Mouse (Mus musculus) limb, embryonic 11.5 days (tissue): Measurements from ENCODE around the gene Bpifb5. TPM values are rescaled to one million over a fixed set of nuclear protein-coding genes. Genes with fewer than 3 reads are reported as not detected.
"Not testable (repeated sequence)": the region's sequence is repeated elsewhere in the genome, so short reads cannot be mapped to it uniquely, and the experiment has no call there.

Experiments
- ATAC-seq: fragments of 200-750 bp; cut with Nextera tagmentation; 2 replicates; pipeline ENCODE4 v1.8.0; 2017; ENCODE audit warnings: low read depth; ENCODE audit not compliant: insufficient number of reproducible peaks, low FRiP score, low TSS enrichment
- DNase-seq: peaks from one replicate; pipeline ENCODE4 v3.0.0-alpha.2; 2015; ENCODE audit warnings: low spot score
- H3K27ac ChIP-seq: fragments of 300-500 bp; sonication (generic); replicated peaks from 2 replicates; pipeline ENCODE4 v1.5.1; 2014; ENCODE audit warnings: low read depth, mild to moderate bottlenecking, low read length
- H3K27me3 ChIP-seq: fragments of 300-500 bp; sonication (generic); 2 replicates; pipeline ENCODE4 v1.6.1; 2014; ENCODE audit warnings: mild to moderate bottlenecking, low read length, mixed read lengths; ENCODE audit not compliant: control insufficient read depth, insufficient read depth
- H3K36me3 ChIP-seq: fragments of 300-500 bp; sonication (generic); 2 replicates; pipeline ENCODE4 v1.6.1; 2014; ENCODE audit warnings: mild to moderate bottlenecking, low read length, moderate library complexity, mixed read lengths; ENCODE audit not compliant: control insufficient read depth, insufficient read depth
- H3K4me1 ChIP-seq: fragments of 300-500 bp; sonication (generic); 2 replicates; pipeline ENCODE4 v1.6.1; 2014; ENCODE audit warnings: low read length, mixed read lengths; ENCODE audit not compliant: control insufficient read depth, insufficient read depth
- H3K4me2 ChIP-seq: fragments of 300-500 bp; sonication (generic); 2 replicates; pipeline ENCODE4 v1.6.1; 2014; ENCODE audit warnings: low read depth, mild to moderate bottlenecking, moderate library complexity; ENCODE audit not compliant: severe bottlenecking
- H3K4me3 ChIP-seq: fragments of 300-500 bp; sonication (generic); 2 replicates; pipeline ENCODE4 v1.5.1; 2014; ENCODE audit warnings: low read depth, low read length
- H3K9ac ChIP-seq: fragments of 300-500 bp; sonication (generic); 2 replicates; pipeline ENCODE4 v1.6.1; 2014; ENCODE audit warnings: mild to moderate bottlenecking, low read length
- H3K9me3 ChIP-seq: fragments of 300-500 bp; sonication (generic); 2 replicates; pipeline ENCODE4 v1.6.1; 2016; ENCODE audit warnings: low read length; ENCODE audit not compliant: control insufficient read depth
- WGBS: fragments of 180-500 bp; shearing (Covaris S2); extraction: QIAGEN DNeasy Blood & Tissue Kit; methylation state at CpG from one replicate; pipeline ENCODE4 v1.1.7; 2014; 5-methylcytosine and 5-hydroxymethylcytosine counted together
- polyA plus RNA-seq: library from polyadenylated mRNA; unstranded; fragments of >200 nt; fragmentation: Nextera tagmentation; extraction: Ambion mirVana; gene quantifications from 2 replicates; pipeline ENCODE4 v1.2.1, GENCODE M21; 2014

The Bpifb5 gene
- polyA plus RNA-seq, 1 experiment from 2014 or later = 0.09 TPM

GRCm38 (mm10) chr2:154215191-154215590, 8.4 kb upstream of the Bpifb5 start:
- 16% methylated on average over 5 of the region's 5 CpGs for WGBS
- Histone ChIP-seq H3K4me3 (no peak overlapping the region), H3K9me3 (no peaks in the 10 kb centered on the region), H3K27ac (no peak overlapping the region), H3K27me3 (no peaks in the 10 kb centered on the region), H3K4me1 (no peaks in the 10 kb centered on the region), H3K9ac (no peak overlapping the region), H3K36me3 (no peaks in the 10 kb centered on the region), H3K4me2 (no peak overlapping the region)
- DNase-seq (peak; percentile 85), ATAC-seq (no peak)

- no peaks in the 10 kb centered on the region for H3K27me3 ChIP-seq
- H3K4me3 ChIP-seq = no peak overlapping the region
- H3K9ac ChIP-seq = no peak overlapping the region
- ATAC-seq = no peak
- WGBS = 79% methylated on average over 5 of the region's 5 CpGs
- DNase-seq = no peak
- no peaks in the 10 kb centered on the region for H3K36me3 ChIP-seq
- no peaks in the 10 kb centered on the region for H3K9me3 ChIP-seq
- H3K4me2 ChIP-seq = no peak overlapping the region
- no peak overlapping the region for H3K27ac ChIP-seq
- peaks cover 10% of the 10 kb centered on the region for H3K4me1 ChIP-seq
These were observed 3.6 kb upstream of the Bpifb5 start for GRCm38 (mm10) chr2:154219950-154220349.

DNA sequence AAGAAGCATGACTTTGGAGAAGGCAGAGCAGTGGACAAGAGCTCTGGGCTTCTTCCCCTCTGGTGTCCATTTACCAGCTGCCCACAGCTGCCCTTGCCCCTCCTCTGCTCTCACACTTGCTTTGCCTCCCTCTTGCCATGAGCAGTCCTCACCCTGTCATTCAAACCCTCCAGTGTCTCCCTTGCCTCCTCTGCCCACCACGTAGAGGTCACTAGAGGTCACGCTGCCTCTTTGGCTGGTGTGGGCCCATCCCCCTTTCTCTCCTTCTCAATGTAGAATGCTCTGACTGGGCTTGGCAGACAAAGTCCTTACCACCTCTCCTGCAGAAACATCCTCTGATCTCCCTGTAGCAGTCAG, 353 bp downstream of the Bpifb5 start:
- Histone ChIP-seq H3K9ac (no peak overlapping the region), H3K27me3 (no peaks in the 10 kb centered on the region), H3K9me3 (no peaks in the 10 kb centered on the region), H3K4me1 (peaks cover 10% of the 10 kb centered on the region), H3K36me3 (no peaks in the 10 kb centered on the region), H3K4me3 (no peak overlapping the region), H3K27ac (no peak overlapping the region), H3K4me2 (0 out of 2 replicates have a peak overlapping the region, but pooled peaks have one; percentile 17)
- ATAC-seq = no peak
- DNase-seq = no peak
- 6% methylated on average over 2 of the region's 2 CpGs for WGBS

GRCm38 (mm10) chr2:154226991-154227390, 3.4 kb downstream of the Bpifb5 start:
- H3K9ac ChIP-seq = no peak overlapping the region
- H3K4me1 ChIP-seq = peaks cover 10% of the 10 kb centered on the region
- H3K27me3 ChIP-seq = no peaks in the 10 kb centered on the region
- whole genome bisulfite sequencing = 67% methylated on average over 4 of the region's 4 CpGs
- H3K4me2 ChIP-seq = no peak overlapping the region
- no peaks in the 10 kb centered on the region for H3K9me3 ChIP-seq
- no peak overlapping the region for H3K27ac ChIP-seq
- ATAC-seq = no peak
- H3K36me3 ChIP-seq = no peaks in the 10 kb centered on the region
- no peak overlapping the region for H3K4me3 ChIP-seq
- peak; percentile 25 for DNase-seq

DNA sequence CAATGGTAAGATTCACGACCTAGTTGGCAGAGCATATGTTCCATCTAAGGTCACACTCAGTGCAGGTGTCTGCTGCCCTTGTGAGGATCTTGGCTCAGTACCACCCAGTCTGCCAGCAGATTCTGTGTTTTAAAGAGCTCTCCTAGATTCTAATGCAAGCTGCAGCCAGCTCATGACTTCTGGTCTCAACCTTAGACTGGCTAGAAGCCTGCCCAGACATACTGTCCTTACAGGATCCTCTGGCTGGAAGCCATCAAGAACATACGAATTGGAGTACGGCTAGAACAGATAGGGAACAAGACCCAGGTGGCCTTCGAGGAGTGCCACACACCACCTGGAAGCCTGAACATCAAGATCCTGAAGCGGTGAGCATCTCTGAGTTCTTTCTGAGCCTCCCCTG, 4.3 kb downstream of the Bpifb5 start:
- Histone ChIP-seq H3K27ac (no peak overlapping the region), H3K4me1 (peaks cover 10% of the 10 kb centered on the region), H3K4me3 (no peak overlapping the region), H3K9me3 (no peaks in the 10 kb centered on the region), H3K36me3 (no peaks in the 10 kb centered on the region), H3K9ac (no peak overlapping the region), H3K4me2 (no peak overlapping the region), H3K27me3 (no peaks in the 10 kb centered on the region)
- WGBS = 78% methylated on average over 5 of the region's 5 CpGs
- no peak for ATAC-seq
- no peak for DNase-seq

- Histone ChIP-seq H3K36me3 (no peaks in the 10 kb centered on the region), H3K27ac (no peak overlapping the region), H3K9ac (no peak overlapping the region), H3K4me1 (no peaks in the 10 kb centered on the region), H3K4me3 (no peak overlapping the region), H3K27me3 (no peaks in the 10 kb centered on the region), H3K9me3 (no peaks in the 10 kb centered on the region), H3K4me2 (no peak overlapping the region)
- 93% methylated on average over 6 of the region's 6 CpGs for WGBS
- ATAC-seq (no peak), DNase-seq (no peak)
These were observed 9.9 kb downstream of the Bpifb5 start for GRCm38 (mm10) chr2:154233426-154233825.

DNA sequence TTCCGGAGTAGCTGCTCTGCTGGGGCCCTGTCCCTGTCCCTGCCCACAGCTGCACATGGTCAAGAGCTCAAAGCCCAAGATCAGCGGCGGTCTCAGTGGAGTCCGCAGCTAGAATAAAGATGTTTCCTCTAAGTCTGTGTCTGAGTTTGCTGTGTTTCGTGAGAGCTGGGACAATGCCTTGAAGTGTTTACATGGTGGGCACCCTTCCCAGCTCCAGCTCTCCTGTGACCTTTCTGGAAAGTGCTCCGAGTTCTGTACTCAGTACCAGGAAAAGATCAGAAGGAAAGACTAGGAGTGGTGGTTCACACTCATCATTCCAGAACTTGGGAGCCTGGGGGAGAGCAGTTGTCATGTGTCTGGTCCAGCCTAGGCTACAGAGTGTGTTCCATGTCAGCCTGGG, 17.2 kb downstream of the Bpifb5 start:
- Histone ChIP-seq H3K4me1 (no peaks in the 10 kb centered on the region), H3K9me3 (no peaks in the 10 kb centered on the region), H3K36me3 (no peaks in the 10 kb centered on the region), H3K27ac (no peak overlapping the region), H3K4me2 (no peak overlapping the region), H3K4me3 (no peak overlapping the region), H3K9ac (no peak overlapping the region), H3K27me3 (no peaks in the 10 kb centered on the region)
- ATAC-seq (no peak), DNase-seq (no peak)
- 89% methylated on average over 6 of the region's 6 CpGs for WGBS

DNA sequence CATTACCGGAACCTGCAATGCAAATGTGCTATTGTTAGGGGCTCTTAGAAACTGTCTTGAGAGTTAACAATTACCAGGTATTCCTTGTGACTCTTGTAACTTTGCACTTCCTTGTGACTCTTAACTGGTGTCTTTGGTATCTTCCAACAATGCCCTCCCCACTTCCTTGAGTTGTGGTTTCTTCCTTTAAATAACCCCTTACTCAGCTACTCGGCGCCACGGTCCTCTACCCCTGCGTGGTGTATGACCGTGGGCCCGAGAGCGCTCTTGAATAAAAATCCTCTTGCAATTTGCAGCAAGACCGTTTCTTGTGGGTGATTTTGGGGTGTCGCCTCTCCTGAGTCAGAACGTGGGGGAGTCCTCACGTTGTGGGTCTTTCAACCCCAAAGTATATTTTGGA, 19.2 kb downstream of the Bpifb5 start:
- not testable (repeated sequence) for H3K36me3 ChIP-seq, DNase-seq, H3K27ac ChIP-seq, H3K4me3 ChIP-seq, H3K27me3 ChIP-seq, ATAC-seq, H3K4me2 ChIP-seq, H3K4me1 ChIP-seq, H3K9me3 ChIP-seq, H3K9ac ChIP-seq
- 96% methylated on average over 11 of the region's 12 CpGs for WGBS

GRCm38 (mm10) chr2:154243356-154244036, 20.0 kb downstream of the Bpifb5 start:
- DNase-seq = no peak
- no peaks in the 10 kb centered on the region for H3K9me3 ChIP-seq
- no peak overlapping the region for H3K9ac ChIP-seq
- H3K36me3 ChIP-seq = no peaks in the 10 kb centered on the region
- H3K27me3 ChIP-seq = no peaks in the 10 kb centered on the region
- no peak overlapping the region for H3K27ac ChIP-seq
- H3K4me2 ChIP-seq = no peak overlapping the region
- 89% methylated on average over 10 of the region's 10 CpGs for WGBS
- no peak overlapping the region for H3K4me3 ChIP-seq
- H3K4me1 ChIP-seq = no peaks in the 10 kb centered on the region
- ATAC-seq = no peak
